Mouse (Mus musculus): ENCODE measurements around the gene Ntm. TPM values are rescaled to one million over a fixed set of nuclear protein-coding genes. Genes with fewer than 3 reads are reported as not detected.

Ntm gene
- polyA plus RNA-seq, 1 experiment from 2014 or later = 39.7 TPM

DNA sequence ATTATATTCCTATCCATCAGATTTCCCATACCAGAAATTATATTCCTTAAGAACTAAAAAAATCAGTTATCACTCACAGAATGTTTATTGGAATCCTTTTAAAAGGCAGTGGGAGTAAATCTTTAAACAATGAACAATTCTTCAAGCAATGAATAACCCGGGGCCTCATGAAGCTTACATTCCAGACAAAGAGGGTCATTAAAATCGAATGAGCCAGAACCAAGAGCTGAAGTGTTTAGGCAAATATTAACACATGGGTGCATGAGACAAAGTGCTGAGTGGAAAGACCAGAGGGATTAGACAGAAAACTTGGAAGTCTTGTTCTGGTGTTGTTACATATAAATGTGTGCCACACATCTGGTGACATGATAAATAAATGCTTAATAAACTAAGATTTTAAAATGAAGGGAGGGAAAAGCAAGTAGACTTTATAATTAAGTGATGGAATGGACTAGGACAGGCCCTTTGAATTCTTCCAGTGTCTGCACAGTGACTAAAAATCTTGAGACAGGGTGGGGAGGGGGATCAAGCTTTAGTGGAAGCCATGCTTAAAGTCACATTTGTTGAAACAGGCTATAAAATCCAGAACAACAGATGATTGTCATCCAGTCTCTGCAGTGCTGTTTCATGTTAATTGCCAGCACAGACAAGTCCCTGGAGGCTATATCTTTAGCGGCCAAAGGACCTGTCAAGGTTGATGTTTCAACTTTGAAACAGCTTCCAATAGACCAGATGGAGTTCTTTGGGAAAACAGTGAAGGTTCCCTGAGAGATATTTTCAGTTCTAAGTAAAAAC lies 630.4 kb downstream of the Ntm start:
- WGBS (ENCODE audit: insufficient replicate concordance) = 49% methylated on average over 3 of the region's 3 CpGs
- H3K36me3 ChIP-seq (ENCODE audit: control insufficient read depth, insufficient read depth, low read length) = no peaks in the 10 kb centered on the region
- ATAC-seq (replicated peaks; ENCODE audit: insufficient number of reproducible peaks, low FRiP score, low TSS enrichment) = no peak

DNA sequence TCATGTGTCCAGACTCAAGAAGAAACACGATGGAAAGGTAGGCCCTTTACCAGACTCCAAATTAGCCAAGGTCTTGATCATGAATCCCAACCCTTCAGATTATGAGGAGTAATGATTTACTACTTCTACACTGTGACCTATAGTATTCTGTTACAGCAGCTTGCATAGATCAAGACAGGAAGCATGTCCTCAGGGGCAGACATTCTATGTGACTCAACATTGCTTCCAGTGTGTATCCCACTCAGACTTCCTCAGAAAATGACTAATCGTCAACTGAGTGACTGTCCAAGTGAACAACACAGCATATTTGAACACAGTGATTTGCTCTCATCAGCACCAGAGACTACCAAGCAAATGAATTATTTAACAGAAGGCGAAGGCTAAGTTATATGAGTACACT lies 632.5 kb downstream of the Ntm start:
- ATAC-seq (replicated peaks; ENCODE audit: insufficient number of reproducible peaks, low FRiP score, low TSS enrichment) = no peak
- H3K4me1 ChIP-seq (ENCODE audit: control insufficient read depth, insufficient read depth, low read length) = no peaks in the 10 kb centered on the region
- H3K9me3 ChIP-seq (replicated peaks; ENCODE audit: control insufficient read depth, low read length) = no peaks in the 10 kb centered on the region
- no peak overlapping the region for H3K4me2 ChIP-seq
- H3K4me3 ChIP-seq (ENCODE audit: low read depth, low read length) = no peak overlapping the region
- WGBS (ENCODE audit: insufficient replicate concordance) = 79% methylated on average over 3 of the region's 3 CpGs
- no peaks in the 10 kb centered on the region for H3K36me3 ChIP-seq (ENCODE audit: control insufficient read depth, insufficient read depth, low read length)
- no peaks in the 10 kb centered on the region for H3K27me3 ChIP-seq (ENCODE audit: control insufficient read depth, insufficient read depth, low read length)
- H3K27ac ChIP-seq (ENCODE audit: low read depth, low read length) = no peak overlapping the region
- no peak overlapping the region for H3K9ac ChIP-seq (ENCODE audit: low read depth, low read length)

More for the DNA sequence above, 630.4 kb downstream of the Ntm start:
- no peaks in the 10 kb centered on the region for H3K9me3 ChIP-seq (replicated peaks; ENCODE audit: control insufficient read depth, low read length)
- H3K27ac ChIP-seq (ENCODE audit: low read depth, low read length) = no peak overlapping the region
- H3K9ac ChIP-seq (ENCODE audit: low read depth, low read length) = no peak overlapping the region
- H3K4me2 ChIP-seq = no peak overlapping the region
- no peak overlapping the region for H3K4me3 ChIP-seq (ENCODE audit: low read depth, low read length)
- H3K27me3 ChIP-seq (ENCODE audit: control insufficient read depth, insufficient read depth, low read length) = no peaks in the 10 kb centered on the region
- no peaks in the 10 kb centered on the region for H3K4me1 ChIP-seq (ENCODE audit: control insufficient read depth, insufficient read depth, low read length)

DNA sequence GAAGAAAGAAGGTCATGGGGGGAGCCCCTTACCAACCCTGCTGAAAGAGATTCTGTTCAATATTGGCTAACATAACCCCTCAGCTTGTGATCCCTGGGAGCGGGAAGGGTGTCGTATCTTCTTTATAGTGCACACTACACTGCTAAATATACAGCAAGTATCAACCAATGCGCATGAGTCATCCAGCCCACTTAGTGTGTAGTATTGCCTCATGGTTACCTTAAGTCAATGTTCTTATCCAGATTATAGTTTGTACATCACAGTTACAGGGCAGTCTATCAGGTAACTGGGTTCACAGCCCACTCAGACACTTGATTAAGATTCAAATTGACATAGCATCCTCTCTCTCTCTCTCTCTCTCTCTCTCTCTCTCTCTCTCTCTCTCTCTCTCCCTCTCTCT lies 636.7 kb downstream of the Ntm start:
- Histone ChIP-seq H3K36me3 (ENCODE audit: control insufficient read depth, insufficient read depth, low read length) (no peaks in the 10 kb centered on the region), H3K27ac (ENCODE audit: low read depth, low read length) (no peak overlapping the region), H3K27me3 (ENCODE audit: control insufficient read depth, insufficient read depth, low read length) (no peaks in the 10 kb centered on the region), H3K4me1 (ENCODE audit: control insufficient read depth, insufficient read depth, low read length) (no peaks in the 10 kb centered on the region), H3K9me3 (replicated peaks; ENCODE audit: control insufficient read depth, low read length) (no peaks in the 10 kb centered on the region), H3K4me2 (no peak overlapping the region), H3K9ac (ENCODE audit: low read depth, low read length) (no peak overlapping the region), H3K4me3 (ENCODE audit: low read depth, low read length) (no peak overlapping the region)
- no peak for ATAC-seq (replicated peaks; ENCODE audit: insufficient number of reproducible peaks, low FRiP score, low TSS enrichment)
- WGBS (ENCODE audit: insufficient replicate concordance) = 88% methylated on average over 3 of the region's 3 CpGs

DNA sequence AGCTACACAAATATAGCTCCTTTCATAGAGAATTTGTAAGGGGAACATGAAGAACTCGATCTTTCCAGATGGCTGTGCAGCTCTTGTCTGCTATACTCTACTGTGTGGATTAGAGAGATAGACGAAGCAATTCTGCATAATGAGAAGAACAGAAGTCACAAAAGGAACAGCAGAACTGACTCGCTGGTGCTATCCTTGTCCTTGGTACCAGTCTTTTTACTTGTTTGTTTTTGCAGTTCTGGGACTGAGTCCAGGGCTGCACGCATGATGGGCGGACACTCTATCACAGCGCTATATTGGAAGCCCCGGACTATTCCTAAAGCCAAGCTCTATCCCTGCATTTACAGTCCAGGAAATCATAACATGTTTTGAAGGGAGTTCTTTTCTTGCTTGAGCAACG lies 637.8 kb downstream of the Ntm start:
- Histone ChIP-seq H3K4me2 (no peak overlapping the region), H3K36me3 (ENCODE audit: control insufficient read depth, insufficient read depth, low read length) (no peaks in the 10 kb centered on the region), H3K9me3 (replicated peaks; ENCODE audit: control insufficient read depth, low read length) (no peaks in the 10 kb centered on the region), H3K4me1 (ENCODE audit: control insufficient read depth, insufficient read depth, low read length) (no peaks in the 10 kb centered on the region), H3K9ac (ENCODE audit: low read depth, low read length) (no peak overlapping the region), H3K27ac (ENCODE audit: low read depth, low read length) (no peak overlapping the region), H3K27me3 (ENCODE audit: control insufficient read depth, insufficient read depth, low read length) (no peaks in the 10 kb centered on the region), H3K4me3 (ENCODE audit: low read depth, low read length) (no peak overlapping the region)
- ATAC-seq (replicated peaks; ENCODE audit: insufficient number of reproducible peaks, low FRiP score, low TSS enrichment) = no peak
- 80% methylated on average over 8 of the region's 8 CpGs for WGBS (ENCODE audit: insufficient replicate concordance)

DNA sequence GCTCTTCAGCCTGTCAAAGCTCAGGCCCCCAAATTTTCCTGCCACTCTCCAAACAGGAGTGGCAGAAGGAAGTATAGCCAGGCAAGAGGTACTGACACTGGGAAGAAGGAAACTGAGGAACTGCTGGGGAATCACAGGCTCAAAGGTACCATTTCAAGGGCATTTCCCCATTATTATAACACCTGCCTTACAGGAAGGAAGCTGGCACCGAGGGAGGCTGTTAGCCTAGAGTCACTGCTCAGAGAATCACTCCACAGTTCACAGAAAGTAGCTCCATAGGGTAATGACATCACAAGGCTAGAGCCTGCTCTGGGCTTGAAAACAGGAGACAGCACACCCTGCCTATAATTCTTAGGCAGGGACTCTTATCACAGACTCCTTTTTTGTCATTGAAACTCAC lies 643.7 kb downstream of the Ntm start:
- Histone ChIP-seq H3K9me3 (replicated peaks; ENCODE audit: control insufficient read depth, low read length) (no peaks in the 10 kb centered on the region), H3K9ac (ENCODE audit: low read depth, low read length) (no peak overlapping the region), H3K27me3 (ENCODE audit: control insufficient read depth, insufficient read depth, low read length) (no peaks in the 10 kb centered on the region), H3K27ac (ENCODE audit: low read depth, low read length) (no peak overlapping the region), H3K4me1 (ENCODE audit: control insufficient read depth, insufficient read depth, low read length) (peaks cover 12% of the 10 kb centered on the region), H3K36me3 (ENCODE audit: control insufficient read depth, insufficient read depth, low read length) (no peaks in the 10 kb centered on the region), H3K4me2 (no peak overlapping the region), H3K4me3 (ENCODE audit: low read depth, low read length) (no peak overlapping the region)
- WGBS (ENCODE audit: insufficient replicate concordance) = 52% methylated on average over 1 of the region's 1 CpGs
- ATAC-seq (replicated peaks; ENCODE audit: insufficient number of reproducible peaks, low FRiP score, low TSS enrichment) = no peak

DNA sequence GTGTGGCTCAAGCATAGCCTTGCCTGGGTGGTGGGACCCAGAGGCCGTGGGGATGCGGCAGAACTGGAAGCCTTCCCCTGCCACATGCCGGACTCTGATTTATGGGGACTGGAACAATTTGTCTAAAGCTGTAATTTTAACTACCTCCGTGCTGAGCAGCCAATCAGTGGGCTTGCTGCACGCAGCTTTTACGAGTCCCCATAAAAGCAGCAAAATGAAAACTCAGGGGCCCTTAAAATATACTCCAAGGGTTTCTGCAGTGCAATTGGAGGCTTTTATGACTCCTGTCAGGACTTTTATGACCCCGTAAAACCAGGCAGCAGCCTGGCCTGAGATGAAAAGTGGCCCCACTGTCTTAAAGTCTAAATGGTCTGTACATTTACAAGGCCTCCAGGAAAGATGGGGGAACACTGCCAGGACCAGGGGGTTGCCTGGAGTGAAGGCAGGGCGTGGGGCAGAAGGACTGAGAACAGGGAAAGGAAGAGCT lies 644.2 kb downstream of the Ntm start:
- Histone ChIP-seq H3K9me3 (replicated peaks; ENCODE audit: control insufficient read depth, low read length) (no peaks in the 10 kb centered on the region), H3K4me2 (no peak overlapping the region), H3K27ac (ENCODE audit: low read depth, low read length) (no peak overlapping the region), H3K4me1 (ENCODE audit: control insufficient read depth, insufficient read depth, low read length) (peaks cover 12% of the 10 kb centered on the region), H3K27me3 (ENCODE audit: control insufficient read depth, insufficient read depth, low read length) (no peaks in the 10 kb centered on the region), H3K36me3 (ENCODE audit: control insufficient read depth, insufficient read depth, low read length) (no peaks in the 10 kb centered on the region), H3K9ac (ENCODE audit: low read depth, low read length) (no peak overlapping the region), H3K4me3 (ENCODE audit: low read depth, low read length) (no peak overlapping the region)
- ATAC-seq (replicated peaks; ENCODE audit: insufficient number of reproducible peaks, low FRiP score, low TSS enrichment) = no peak
- 80% methylated on average over 8 of the region's 8 CpGs for WGBS (ENCODE audit: insufficient replicate concordance)

DNA sequence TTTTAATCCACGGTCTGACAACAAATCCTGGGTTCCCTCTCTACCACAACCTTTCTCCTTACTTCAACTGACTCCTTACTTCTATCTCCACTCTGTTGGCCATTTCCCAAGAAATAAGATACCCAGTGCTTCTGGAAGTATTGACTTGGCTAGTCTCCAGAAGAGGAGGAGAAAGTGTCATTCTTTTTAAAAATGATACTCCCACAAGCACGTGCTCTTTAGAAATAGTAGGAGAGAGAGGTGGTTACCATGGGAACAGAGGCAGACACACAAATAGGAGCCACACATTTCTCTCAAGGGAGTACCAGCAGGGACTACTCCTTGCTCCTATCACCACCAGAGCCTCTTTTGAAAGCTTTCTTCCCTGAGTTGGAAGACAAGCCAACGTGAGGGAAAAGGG lies 645.3 kb downstream of the Ntm start:
- ATAC-seq (replicated peaks; ENCODE audit: insufficient number of reproducible peaks, low FRiP score, low TSS enrichment) = no peak

DNA sequence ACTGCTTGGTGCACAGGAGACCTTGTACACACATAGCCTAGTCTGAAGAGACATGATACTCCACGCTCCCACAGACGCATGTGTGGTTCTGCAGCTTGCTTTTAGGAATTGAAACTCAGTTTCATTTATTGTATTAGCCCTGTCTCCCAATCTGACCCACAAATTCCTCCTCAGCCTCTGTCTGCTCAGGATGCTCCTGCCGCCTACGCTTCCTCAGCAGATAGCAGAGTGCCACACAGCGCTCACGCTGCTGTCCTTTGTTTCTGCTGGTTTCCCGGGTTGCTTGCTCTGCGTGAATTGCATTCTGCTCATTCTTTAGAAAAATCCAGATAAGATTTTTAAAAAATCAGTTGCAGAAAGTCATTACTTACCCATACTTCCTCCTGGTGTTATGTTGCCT lies 647.1 kb downstream of the Ntm start:
- H3K9me3 ChIP-seq (replicated peaks; ENCODE audit: control insufficient read depth, low read length) = no peaks in the 10 kb centered on the region
- H3K36me3 ChIP-seq (ENCODE audit: control insufficient read depth, insufficient read depth, low read length) = no peaks in the 10 kb centered on the region
- peaks cover 12% of the 10 kb centered on the region for H3K4me1 ChIP-seq (ENCODE audit: control insufficient read depth, insufficient read depth, low read length)
- ATAC-seq (replicated peaks; ENCODE audit: insufficient number of reproducible peaks, low FRiP score, low TSS enrichment) = no peak
- no peak overlapping the region for H3K27ac ChIP-seq (ENCODE audit: low read depth, low read length)
- no peaks in the 10 kb centered on the region for H3K27me3 ChIP-seq (ENCODE audit: control insufficient read depth, insufficient read depth, low read length)
- H3K4me3 ChIP-seq (ENCODE audit: low read depth, low read length) = no peak overlapping the region
- H3K9ac ChIP-seq (ENCODE audit: low read depth, low read length) = no peak overlapping the region
- WGBS (ENCODE audit: insufficient replicate concordance) = 27% methylated on average over 8 of the region's 8 CpGs
- H3K4me2 ChIP-seq = no peak overlapping the region

More for the DNA sequence above, 645.3 kb downstream of the Ntm start:
- H3K9me3 ChIP-seq (replicated peaks; ENCODE audit: control insufficient read depth, low read length) = no peaks in the 10 kb centered on the region
- no peak overlapping the region; the same call in 1 of the 2 replicates for H3K27ac ChIP-seq (ENCODE audit: low read depth, low read length)
- no peak overlapping the region for H3K9ac ChIP-seq (ENCODE audit: low read depth, low read length)
- no peaks in the 10 kb centered on the region for H3K36me3 ChIP-seq (ENCODE audit: control insufficient read depth, insufficient read depth, low read length)
- no peak overlapping the region for H3K4me2 ChIP-seq
- H3K27me3 ChIP-seq (ENCODE audit: control insufficient read depth, insufficient read depth, low read length) = no peaks in the 10 kb centered on the region
- WGBS (ENCODE audit: insufficient replicate concordance) = 33% methylated on average over 3 of the region's 3 CpGs
- H3K4me3 ChIP-seq (ENCODE audit: low read depth, low read length) = no peak overlapping the region
- peaks cover 12% of the 10 kb centered on the region for H3K4me1 ChIP-seq (ENCODE audit: control insufficient read depth, insufficient read depth, low read length)

DNA sequence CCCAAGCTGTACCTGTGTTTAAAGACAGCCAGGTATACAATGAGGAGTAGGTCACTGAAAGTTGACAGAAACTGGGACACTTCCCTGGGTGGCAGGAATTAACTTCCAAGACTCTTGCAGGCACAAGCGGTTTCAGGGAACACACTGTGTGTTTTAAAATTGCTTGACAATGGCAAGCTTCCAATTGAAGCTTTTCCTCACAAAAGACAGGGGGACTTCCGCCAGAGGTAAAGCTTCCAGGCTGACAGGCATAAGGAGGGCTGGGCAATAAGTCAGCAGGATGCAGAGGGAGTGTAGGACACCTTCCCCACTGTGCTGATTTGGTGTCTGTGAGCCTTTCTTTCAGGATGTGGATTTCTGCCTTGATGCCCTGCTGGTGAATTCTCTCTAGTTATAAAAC lies 656.0 kb downstream of the Ntm start:
- Histone ChIP-seq H3K36me3 (ENCODE audit: control insufficient read depth, insufficient read depth, low read length) (no peaks in the 10 kb centered on the region), H3K4me1 (ENCODE audit: control insufficient read depth, insufficient read depth, low read length) (no peaks in the 10 kb centered on the region), H3K27ac (ENCODE audit: low read depth, low read length) (no peak overlapping the region), H3K27me3 (ENCODE audit: control insufficient read depth, insufficient read depth, low read length) (no peaks in the 10 kb centered on the region), H3K9me3 (replicated peaks; ENCODE audit: control insufficient read depth, low read length) (no peaks in the 10 kb centered on the region), H3K4me3 (ENCODE audit: low read depth, low read length) (no peak overlapping the region), H3K9ac (ENCODE audit: low read depth, low read length) (no peak overlapping the region), H3K4me2 (no peak overlapping the region)
- 16% methylated on average over 2 of the region's 2 CpGs for WGBS (ENCODE audit: insufficient replicate concordance)
- no peak for ATAC-seq (replicated peaks; ENCODE audit: insufficient number of reproducible peaks, low FRiP score, low TSS enrichment)
